Mouse (Mus musculus) heart, postnatal 0 days (tissue): ENCODE results near the gene Ccr8.

ENCODE experiments used
- CTCF ChIP-seq: IDR thresholded peaks from 2 replicates; pipeline ENCODE4 v1.5.1; 2016; ENCODE audit warnings: antibody characterized with exemption, control low read depth, low read depth
- EP300 ChIP-seq: IDR thresholded peaks from 2 replicates; pipeline ENCODE4 v1.6.1; 2016; ENCODE audit warnings: antibody characterized with exemption, low read depth

GRCm38 (mm10) chr9:120120503-120120902 lies 28.6 kb downstream of the Ccr8 start:
- TF ChIP-seq CTCF (no peak), EP300 (no peak)
